ENCODE assay signal across 9 mouse cellular contexts in the genomic region with DNA sequence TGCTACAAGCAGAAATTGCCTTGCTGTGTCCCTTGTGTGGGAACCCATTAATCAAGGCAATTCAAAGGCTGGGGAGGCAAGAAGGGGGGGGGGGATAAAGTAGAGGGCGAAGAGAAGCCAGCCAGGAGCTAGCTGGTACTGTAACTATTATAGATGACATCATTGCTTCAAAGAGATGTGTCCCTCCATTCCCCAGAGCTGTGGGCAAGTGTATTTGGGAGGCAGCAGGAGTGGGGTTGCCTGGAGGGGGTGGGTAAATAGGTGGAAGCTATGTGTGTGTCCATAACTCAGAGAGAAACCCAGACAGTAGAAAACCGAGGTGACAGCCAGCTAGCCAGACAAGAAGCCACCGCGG. TPM values are rescaled to one million over a fixed set of nuclear protein-coding genes. Genes with fewer than 3 reads are reported as not detected.
DNase-seq lines count a peak whose midpoint lies in the region; ATAC-seq and TF ChIP-seq lines count a peak whose summit lies in the region.
"Had no signal": no experiment of that assay in that cellular context is flagged by ENCODE, and none has a peak within 500 bp of the region (broad histone marks: within the 10 kb centered on the region; RNA-seq: fewer than 3 reads in every experiment).

No protein-coding gene starts in this region.

- intact Hi-C loops in heart, postnatal 25 days (cut with DNase I) = no loop called here

- WGBS in heart, embryonic 11.5 days (ENCODE audit: insufficient replicate concordance) = 4% methylated on average over 4 of the region's 4 CpGs
- WGBS in hindbrain, embryonic 14.5 days = 3% methylated on average over 4 of the region's 4 CpGs
- 0% methylated on average over 4 of the region's 4 CpGs for WGBS in midbrain, embryonic 13.5 days

- no peak overlapping the region for H3K9ac ChIP-seq in heart, embryonic 11.5 days (ENCODE audit: low read depth, low read length)
- no peak overlapping the region for H3K9ac ChIP-seq in ES-E14 (ENCODE audit: insufficient read depth, low read depth, low read length, poor library complexity, severe bottlenecking)
- peak overlapping the region; percentile 81 for H3K9ac ChIP-seq in hindbrain, embryonic 14.5 days
- peak overlapping the region; percentile 79 for H3K9ac ChIP-seq in midbrain, embryonic 13.5 days (replicated peaks)

- in situ Hi-C loops in ES-E14 (cut with MboI; ENCODE audit: low sequenced_read_pairs in 2 of 2, unreplicated experiment in 2 of 2) = no loop called here

- peaks cover 5% of the 10 kb centered on the region; the same call in 1 of the 2 replicates for H3K4me1 ChIP-seq in heart, embryonic 11.5 days (ENCODE audit: control insufficient read depth, insufficient read depth, low read length)
- H3K4me1 ChIP-seq in ES-E14 (ENCODE audit: control insufficient read depth in 2 of 2, insufficient read depth in 2 of 2, low read length in 2 of 2, poor library complexity in 1 of 2) = peaks cover 0 to 7% of the 10 kb centered on the region in 2 experiments; a peak in 1 of 4 replicates
- H3K4me1 ChIP-seq in hindbrain, embryonic 14.5 days (replicated peaks; ENCODE audit: control insufficient read depth, insufficient read depth, low read length) = peaks cover 36% of the 10 kb centered on the region
- peaks cover 50% of the 10 kb centered on the region for H3K4me1 ChIP-seq in midbrain, embryonic 13.5 days (replicated peaks)

- DNase-seq in heart, postnatal 25 days (ENCODE audit: low spot score) = no peak
- DNase-seq in ES-E14 (ENCODE audit: low read depth, low spot score) = no peak
- DNase-seq in hindbrain, embryonic 14.5 days (ENCODE audit: low spot score) = peak; percentile 40
- no peak for DNase-seq in urinary bladder, adult 2 months (ENCODE audit: low spot score)
- no peak for DNase-seq in layer of hippocampus, postnatal 36 days
- DNase-seq in c-Kit-positive CD71-positive TER-119-positive erythroid progenitor cells, embryonic 14.5 days (ENCODE audit: low spot score) = no peak

- H3K9me3 ChIP-seq in heart, embryonic 11.5 days (replicated peaks; ENCODE audit: control insufficient read depth, low read length) = no peaks in the 10 kb centered on the region
- H3K9me3 ChIP-seq in ES-E14 (ENCODE audit: control insufficient read depth, insufficient read depth, low read depth, low read length) = no peaks in the 10 kb centered on the region
- no peaks in the 10 kb centered on the region for H3K9me3 ChIP-seq in hindbrain, embryonic 14.5 days (ENCODE audit: control insufficient read depth, low read length)
- H3K9me3 ChIP-seq in midbrain, embryonic 13.5 days = no peaks in the 10 kb centered on the region

- no peak overlapping the region for H3K27ac ChIP-seq in heart, embryonic 11.5 days (ENCODE audit: low read depth, low read length)
- no peak overlapping the region for H3K27ac ChIP-seq in ES-E14 (ENCODE audit: insufficient read depth, low read depth, low read length, poor library complexity, severe bottlenecking)
- peak overlapping the region; percentile 84 for H3K27ac ChIP-seq in hindbrain, embryonic 14.5 days
- peak overlapping the region; percentile 67 for H3K27ac ChIP-seq in midbrain, embryonic 13.5 days

- no peaks in the 10 kb centered on the region for H3K36me3 ChIP-seq in heart, embryonic 11.5 days (ENCODE audit: control insufficient read depth, insufficient read depth, low read length)
- H3K36me3 ChIP-seq in ES-E14 (ENCODE audit: control insufficient read depth, insufficient read depth, low read length, poor library complexity, severe bottlenecking) = no peaks in the 10 kb centered on the region
- no peaks in the 10 kb centered on the region for H3K36me3 ChIP-seq in hindbrain, embryonic 14.5 days (replicated peaks; ENCODE audit: control insufficient read depth, insufficient read depth)
- no peaks in the 10 kb centered on the region for H3K36me3 ChIP-seq in midbrain, embryonic 13.5 days

- H3K4me3 ChIP-seq in heart, embryonic 11.5 days (ENCODE audit: low read depth, low read length) = peak overlapping the region; percentile 34
- H3K4me3 ChIP-seq in ES-E14 (ENCODE audit: insufficient read depth in 1 of 2, low read depth in 1 of 2, low read length in 2 of 2, poor library complexity in 1 of 2, severe bottlenecking in 1 of 2) = peak overlapping the region; percentile 63 to 75; a peak in 3 of 4 replicates
- H3K4me3 ChIP-seq in hindbrain, embryonic 14.5 days (replicated peaks; ENCODE audit: low read length) = peak overlapping the region; percentile 70
- peak overlapping the region; percentile 55 for H3K4me3 ChIP-seq in midbrain, embryonic 13.5 days (replicated peaks)

- H3K27me3 ChIP-seq in heart, embryonic 11.5 days (ENCODE audit: control insufficient read depth, insufficient read depth, low read length) = peaks cover 23% of the 10 kb centered on the region
- no peaks in the 10 kb centered on the region for H3K27me3 ChIP-seq in hindbrain, embryonic 14.5 days (ENCODE audit: control insufficient read depth, insufficient read depth, low read length)
- no peaks in the 10 kb centered on the region for H3K27me3 ChIP-seq in midbrain, embryonic 13.5 days

- 0 out of 2 replicates have a peak, but pooled peaks have one; percentile 14 for ATAC-seq in heart, embryonic 11.5 days (replicated peaks; ENCODE audit: insufficient number of reproducible peaks, low FRiP score, low TSS enrichment)
- ATAC-seq in hindbrain, embryonic 14.5 days (ENCODE audit: low FRiP score) = no peak
- ATAC-seq in midbrain, embryonic 13.5 days = no peak; the same call in 1 of the 2 replicates

- peak overlapping the region; percentile 63 for H3K4me2 ChIP-seq in heart, embryonic 11.5 days
- peak overlapping the region; percentile 72 for H3K4me2 ChIP-seq in hindbrain, embryonic 14.5 days (replicated peaks)
- peak overlapping the region; percentile 70 for H3K4me2 ChIP-seq in midbrain, embryonic 13.5 days (replicated peaks)

TF ChIP-seq in ES-E14, 5 proteins besides CTCF, POLR2A, EP300 and RAD21:
- TF ChIP-seq MAFK (IDR thresholded peaks at IDR 0.05; ENCODE audit: insufficient read depth, low read depth, low read length) = no peak
- TF ChIP-seq ZNF384 (IDR thresholded peaks at IDR 0.05; ENCODE audit: low read depth, low read length) = no peak
- TF ChIP-seq ZC3H11A (IDR thresholded peaks at IDR 0.05; ENCODE audit: borderline replicate concordance, low read depth, low read length) = no peak
- TF ChIP-seq CHD2 (IDR thresholded peaks at IDR 0.05; ENCODE audit: low read depth, low read length) = no peak

RNA-seq across cellular contexts. Expression of gene Scn3b, which starts 0.3 kb away (rescaled TPM):
- polyA plus RNA-seq in heart, embryonic 11.5 days (2014; fragmentation: Nextera tagmentation; extraction: Ambion mirVana) = 0.38 and 0.44 TPM in 2 replicates
- total RNA-seq in heart, postnatal 25 days (2021) = under 1 TPM; 0.67 to 0.83 TPM
- total RNA-seq in ES-E14 (2012; rRNA removed) = 3.1 TPM in 2 replicates
- polyA plus RNA-seq in hindbrain, embryonic 14.5 days (2014; fragmentation: Nextera tagmentation; extraction: Ambion mirVana) = 168 and 194 TPM in 2 replicates
- 86.5 and 89.4 TPM in 2 replicates for polyA plus RNA-seq in midbrain, embryonic 13.5 days (2015; fragmentation: Nextera tagmentation; extraction: Ambion mirVana)
- 1.4 and 2.0 TPM in 2 replicates for polyA plus RNA-seq in urinary bladder, adult 2 months (2012; rRNA removed)
- total RNA-seq in layer of hippocampus, postnatal 36 days (2021) = 100 to 1,000 TPM; 249 to 260 TPM
- polyA plus RNA-seq: C2C12 had no signal

Comparison
In these comparisons a context has a peak if more than half of its experiments do, and no peak if none do; other contexts are left out.
1. H3K27ac ChIP-seq: peak in hindbrain, embryonic 14.5 days (single experiment) and midbrain, embryonic 13.5 days (single experiment); none in heart, embryonic 11.5 days (single experiment) and ES-E14 (single experiment).
2. H3K9ac ChIP-seq: peak in hindbrain, embryonic 14.5 days (single experiment) and midbrain, embryonic 13.5 days (single experiment); none in heart, embryonic 11.5 days (single experiment) and ES-E14 (single experiment).
3. RNA of gene Scn3b, which starts 0.3 kb away (polyA plus RNA-seq): 168 to 194 TPM in hindbrain, embryonic 14.5 days and 86.5 to 89.4 TPM in midbrain, embryonic 13.5 days; 1.4 to 2.0 TPM in urinary bladder, adult 2 months and 0.38 to 0.44 TPM in heart, embryonic 11.5 days; every median in the first group is over 10 times any median in the second.
4. Peak in every context shown above with its lines, with median percentiles within 50 percentile points of each other: H3K4me2 ChIP-seq and H3K4me3 ChIP-seq.